Mouse (Mus musculus) E14TG2a.4 (cell line): ENCODE measurements around the gene Ahnak2.

ENCODE experiments used
- CTCF ChIP-seq: conservative IDR thresholded peaks from 2 replicates; pipeline ENCODE4 v1.5.1; 2014; ENCODE audit warnings: low read length
- NANOG ChIP-seq: IDR thresholded peaks from 2 replicates; pipeline ENCODE4 v1.6.1; 2014; ENCODE audit warnings: borderline replicate concordance, low read length, mixed read lengths

GRCm38 (mm10) chr12:112809641-112810040, 7.2 kb upstream of the Ahnak2 start:
- TF ChIP-seq CTCF (no peak), NANOG (no peak)
